Mouse (Mus musculus): ENCODE results near the gene Cdk19. TPM values are rescaled to one million over a fixed set of nuclear protein-coding genes. Genes with fewer than 3 reads are reported as not detected.

The Cdk19 gene
- polyA plus RNA-seq, 1 experiment = 16.0 TPM

GRCm38 (mm10) chr10:40374828-40375227 lies 35.5 kb downstream of the Cdk19 start:
- TF ChIP-seq POLR2A (IDR thresholded peaks at IDR 0.05; ENCODE audit: insufficient read depth, low read length) = no peak
- TF ChIP-seq CTCF (IDR thresholded peaks at IDR 0.05; ENCODE audit: low read depth, low read length) = no peak
- TF ChIP-seq EP300 (IDR thresholded peaks at IDR 0.05; ENCODE audit: insufficient read depth, low read depth, low read length) = no peak
- no peak overlapping the region for H3K4me3 ChIP-seq (ENCODE audit: low read depth, low read length)
- H3K27ac ChIP-seq (ENCODE audit: insufficient read depth, low read length) = no peak overlapping the region
- no peaks in the 10 kb centered on the region for H3K36me3 ChIP-seq (ENCODE audit: control insufficient read depth, insufficient read depth, low read length, poor library complexity, severe bottlenecking)
- H3K27me3 ChIP-seq (ENCODE audit: control insufficient read depth, insufficient read depth, low read length, poor library complexity, severe bottlenecking) = no peaks in the 10 kb centered on the region
- H3K9me3 ChIP-seq (replicated peaks; ENCODE audit: control insufficient read depth, insufficient read depth, low read length, poor library complexity, severe bottlenecking) = no peaks in the 10 kb centered on the region
- no peak overlapping the region for H3K9ac ChIP-seq (ENCODE audit: low read depth, poor library complexity, severe bottlenecking)
- no peaks in the 10 kb centered on the region for H3K4me1 ChIP-seq (ENCODE audit: control insufficient read depth, insufficient read depth, low read length)

DNA sequence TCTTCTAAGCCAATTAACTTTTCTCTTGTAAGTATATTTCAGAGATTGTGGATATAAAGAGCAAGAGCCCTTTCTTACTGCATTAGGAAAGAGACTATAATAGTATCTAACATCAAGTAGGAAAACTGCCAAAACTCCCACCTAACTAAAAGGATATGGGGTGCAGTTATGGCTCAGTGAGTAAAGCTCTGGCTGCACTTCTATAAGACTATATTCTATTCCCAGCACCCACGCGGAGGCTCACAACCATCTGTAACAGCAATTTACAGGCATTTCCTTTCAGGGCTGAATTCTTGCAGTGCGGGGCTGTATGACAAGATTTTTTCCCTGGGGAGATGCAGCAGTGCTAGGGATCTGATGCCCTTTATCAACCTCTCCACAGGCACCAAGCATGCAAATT lies 36.9 kb downstream of the Cdk19 start:
- H3K9me3 ChIP-seq (replicated peaks; ENCODE audit: control insufficient read depth, insufficient read depth, low read length, poor library complexity, severe bottlenecking) = no peaks in the 10 kb centered on the region
- no peak overlapping the region for H3K27ac ChIP-seq (ENCODE audit: insufficient read depth, low read length)
- no peaks in the 10 kb centered on the region for H3K27me3 ChIP-seq (ENCODE audit: control insufficient read depth, insufficient read depth, low read length, poor library complexity, severe bottlenecking)
- no peaks in the 10 kb centered on the region for H3K36me3 ChIP-seq (ENCODE audit: control insufficient read depth, insufficient read depth, low read length, poor library complexity, severe bottlenecking)
- no peaks in the 10 kb centered on the region for H3K4me1 ChIP-seq (ENCODE audit: control insufficient read depth, insufficient read depth, low read length)
- H3K4me3 ChIP-seq (ENCODE audit: low read depth, low read length) = no peak overlapping the region
- TF ChIP-seq POLR2A (IDR thresholded peaks at IDR 0.05; ENCODE audit: insufficient read depth, low read length) = no peak
- no peak for TF ChIP-seq EP300 (IDR thresholded peaks at IDR 0.05; ENCODE audit: insufficient read depth, low read depth, low read length)
- TF ChIP-seq CTCF (IDR thresholded peaks at IDR 0.05; ENCODE audit: low read depth, low read length) = no peak
- H3K9ac ChIP-seq (ENCODE audit: low read depth, poor library complexity, severe bottlenecking) = no peak overlapping the region

GRCm38 (mm10) chr10:40378284-40378683 lies 38.9 kb downstream of the Cdk19 start:
- no peaks in the 10 kb centered on the region for H3K36me3 ChIP-seq (ENCODE audit: control insufficient read depth, insufficient read depth, low read length, poor library complexity, severe bottlenecking)
- H3K27me3 ChIP-seq (ENCODE audit: control insufficient read depth, insufficient read depth, low read length, poor library complexity, severe bottlenecking) = no peaks in the 10 kb centered on the region

DNA sequence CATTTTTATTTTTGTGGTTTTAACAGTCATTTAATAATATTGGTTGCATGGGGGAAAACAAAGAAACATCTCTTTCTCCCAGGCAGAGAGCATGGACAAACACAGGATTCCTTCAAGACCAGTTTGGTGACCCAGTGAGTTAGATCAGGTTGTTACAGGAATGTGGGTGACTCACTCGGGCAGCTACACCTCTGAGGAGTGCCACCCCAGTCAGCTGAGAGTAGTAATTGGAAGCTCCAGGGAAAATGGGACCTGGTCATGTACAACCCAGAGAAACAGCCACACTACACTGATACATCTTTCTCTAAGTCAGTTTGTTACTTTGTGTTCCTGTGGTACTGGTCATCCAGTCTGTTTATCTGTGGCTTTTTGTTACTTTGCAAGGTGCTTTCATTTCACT lies 40.3 kb downstream of the Cdk19 start:
- Histone ChIP-seq H3K9ac (ENCODE audit: low read depth, poor library complexity, severe bottlenecking) (no peak overlapping the region), H3K4me3 (ENCODE audit: low read depth, low read length) (no peak overlapping the region), H3K36me3 (ENCODE audit: control insufficient read depth, insufficient read depth, low read length, poor library complexity, severe bottlenecking) (no peaks in the 10 kb centered on the region), H3K4me1 (ENCODE audit: control insufficient read depth, insufficient read depth, low read length) (no peaks in the 10 kb centered on the region), H3K27ac (ENCODE audit: insufficient read depth, low read length) (no peak overlapping the region), H3K9me3 (replicated peaks; ENCODE audit: control insufficient read depth, insufficient read depth, low read length, poor library complexity, severe bottlenecking) (no peaks in the 10 kb centered on the region), H3K27me3 (ENCODE audit: control insufficient read depth, insufficient read depth, low read length, poor library complexity, severe bottlenecking) (no peaks in the 10 kb centered on the region)
- TF ChIP-seq POLR2A (IDR thresholded peaks at IDR 0.05; ENCODE audit: insufficient read depth, low read length) (no peak), CTCF (IDR thresholded peaks at IDR 0.05; ENCODE audit: low read depth, low read length) (no peak), EP300 (IDR thresholded peaks at IDR 0.05; ENCODE audit: insufficient read depth, low read depth, low read length) (no peak)

More at GRCm38 (mm10) chr10:40378284-40378683, 38.9 kb downstream of the Cdk19 start:
- TF ChIP-seq POLR2A (IDR thresholded peaks at IDR 0.05; ENCODE audit: insufficient read depth, low read length) = no peak
- TF ChIP-seq CTCF (IDR thresholded peaks at IDR 0.05; ENCODE audit: low read depth, low read length) = no peak
- no peak for TF ChIP-seq EP300 (IDR thresholded peaks at IDR 0.05; ENCODE audit: insufficient read depth, low read depth, low read length)
- Histone ChIP-seq H3K4me3 (ENCODE audit: low read depth, low read length) (no peak overlapping the region), H3K4me1 (ENCODE audit: control insufficient read depth, insufficient read depth, low read length) (no peaks in the 10 kb centered on the region), H3K9me3 (replicated peaks; ENCODE audit: control insufficient read depth, insufficient read depth, low read length, poor library complexity, severe bottlenecking) (no peaks in the 10 kb centered on the region), H3K27ac (ENCODE audit: insufficient read depth, low read length) (no peak overlapping the region), H3K9ac (ENCODE audit: low read depth, poor library complexity, severe bottlenecking) (no peak overlapping the region)

- Histone ChIP-seq H3K27me3 (ENCODE audit: control insufficient read depth, insufficient read depth, low read length, poor library complexity, severe bottlenecking) (no peaks in the 10 kb centered on the region), H3K9ac (ENCODE audit: low read depth, poor library complexity, severe bottlenecking) (no peak overlapping the region), H3K9me3 (replicated peaks; ENCODE audit: control insufficient read depth, insufficient read depth, low read length, poor library complexity, severe bottlenecking) (no peaks in the 10 kb centered on the region), H3K27ac (ENCODE audit: insufficient read depth, low read length) (no peak overlapping the region), H3K4me1 (ENCODE audit: control insufficient read depth, insufficient read depth, low read length) (peaks cover 3% of the 10 kb centered on the region), H3K4me3 (ENCODE audit: low read depth, low read length) (no peak overlapping the region), H3K36me3 (ENCODE audit: control insufficient read depth, insufficient read depth, low read length, poor library complexity, severe bottlenecking) (no peaks in the 10 kb centered on the region)
- TF ChIP-seq CTCF (IDR thresholded peaks at IDR 0.05; ENCODE audit: low read depth, low read length) (no peak), EP300 (IDR thresholded peaks at IDR 0.05; ENCODE audit: insufficient read depth, low read depth, low read length) (no peak), POLR2A (IDR thresholded peaks at IDR 0.05; ENCODE audit: insufficient read depth, low read length) (no peak)
Observed at GRCm38 (mm10) chr10:40385397-40385796, 46.0 kb downstream of the Cdk19 start.

- Histone ChIP-seq H3K9ac (ENCODE audit: low read depth, poor library complexity, severe bottlenecking) (no peak overlapping the region), H3K4me3 (ENCODE audit: low read depth, low read length) (no peak overlapping the region), H3K9me3 (replicated peaks; ENCODE audit: control insufficient read depth, insufficient read depth, low read length, poor library complexity, severe bottlenecking) (no peaks in the 10 kb centered on the region), H3K4me1 (ENCODE audit: control insufficient read depth, insufficient read depth, low read length) (peaks cover 3% of the 10 kb centered on the region), H3K36me3 (ENCODE audit: control insufficient read depth, insufficient read depth, low read length, poor library complexity, severe bottlenecking) (no peaks in the 10 kb centered on the region), H3K27me3 (ENCODE audit: control insufficient read depth, insufficient read depth, low read length, poor library complexity, severe bottlenecking) (no peaks in the 10 kb centered on the region), H3K27ac (ENCODE audit: insufficient read depth, low read length) (no peak overlapping the region)
- no peak for TF ChIP-seq EP300 (IDR thresholded peaks at IDR 0.05; ENCODE audit: insufficient read depth, low read depth, low read length)
- TF ChIP-seq CTCF (IDR thresholded peaks at IDR 0.05; ENCODE audit: low read depth, low read length) = no peak
- no peak for TF ChIP-seq POLR2A (IDR thresholded peaks at IDR 0.05; ENCODE audit: insufficient read depth, low read length)
Observed at GRCm38 (mm10) chr10:40386126-40386525, 46.8 kb downstream of the Cdk19 start.

All from ES-Bruce4 (cell line).